Mouse (Mus musculus) bone marrow macrophage, adult 2 months (primary cell): ENCODE measurements at regions not wholly inside any gene's neighbourhood (a gene's known extent, or its start where the extent isn't known, plus 50 kb on each side); places are given as distances from the start of the nearest gene placed in this dataset.

Experiments
- CTCF ChIP-seq: IDR thresholded peaks from 2 replicates; pipeline ENCODE4 v1.5.1; 2012; ENCODE audit warnings: low read depth, mild to moderate bottlenecking, low read length, moderate library complexity
- POLR2A ChIP-seq: IDR thresholded peaks from 2 replicates; pipeline ENCODE4 v1.6.1; 2012; ENCODE audit warnings: mild to moderate bottlenecking, low read depth, low read length, borderline replicate concordance

- no peak for TF ChIP-seq CTCF
- TF ChIP-seq POLR2A, result no peak
Observed at GRCm38 (mm10) chr2:50657826-50658225, 361.2 kb upstream of the Mmadhc start.
